Mouse (Mus musculus): ENCODE results near the gene Arhgef7. TPM values are rescaled to one million over a fixed set of nuclear protein-coding genes. Genes with fewer than 3 reads are reported as not detected.

Arhgef7 gene
- polyA plus RNA-seq, 1 experiment from 2014 or later, result 24.0 TPM

DNA sequence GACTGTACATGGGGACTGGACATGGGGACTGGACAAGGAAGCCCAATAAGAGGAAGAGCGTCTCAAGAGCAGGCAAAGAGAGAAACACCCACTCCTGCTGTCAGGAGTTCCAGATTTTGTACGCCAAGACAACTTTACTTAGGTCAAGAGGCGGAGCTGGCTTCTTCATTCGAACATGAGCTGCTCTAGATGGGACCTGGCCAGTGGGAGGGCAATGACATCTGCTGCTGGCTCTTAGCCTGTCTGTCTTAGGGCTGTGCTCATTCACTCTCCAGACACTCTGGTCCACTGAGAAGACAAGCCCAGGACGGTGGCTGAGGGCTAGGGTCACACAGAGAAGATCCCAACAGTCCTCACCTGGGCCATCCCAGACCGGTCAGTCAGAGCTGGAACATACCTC is 9.6 kb downstream of the Arhgef7 start:
- Histone ChIP-seq H3K27me3 (replicated peaks; ENCODE audit: control insufficient read depth, insufficient read depth, low read length) (no peaks in the 10 kb centered on the region), H3K27ac (ENCODE audit: low read length) (no peak overlapping the region), H3K9me3 (ENCODE audit: control insufficient read depth, low read length) (no peaks in the 10 kb centered on the region), H3K36me3 (ENCODE audit: control insufficient read depth, insufficient read depth, low read length) (no peaks in the 10 kb centered on the region), H3K4me1 (ENCODE audit: control insufficient read depth, insufficient read depth, low read length) (no peaks in the 10 kb centered on the region), H3K9ac (ENCODE audit: low read depth, low read length) (no peak overlapping the region), H3K4me3 (ENCODE audit: low read length) (no peak overlapping the region), H3K4me2 (ENCODE audit: low read depth, low read length) (no peak overlapping the region)
- no peak for ATAC-seq
- WGBS, result 80% methylated on average over 6 of the region's 6 CpGs

DNA sequence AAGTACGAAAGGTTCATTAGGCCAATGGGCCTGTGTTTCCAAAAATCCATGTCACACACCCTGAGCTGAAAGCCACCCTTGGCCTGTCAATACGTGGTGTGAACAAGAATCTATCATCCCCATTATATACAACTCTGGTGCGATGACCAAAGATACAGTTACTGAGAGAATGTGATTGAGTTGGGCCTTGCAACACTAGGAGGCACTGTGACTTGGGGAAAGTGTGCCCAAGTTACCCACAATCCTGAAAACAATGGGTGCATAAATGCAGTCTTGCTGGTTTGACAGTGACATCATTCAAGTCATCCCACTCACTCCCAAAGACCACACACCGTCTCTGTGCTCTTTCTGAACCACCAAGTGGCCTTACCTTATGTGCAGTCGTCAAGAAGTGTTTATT is 11.6 kb downstream of the Arhgef7 start:
- H3K4me1 ChIP-seq (ENCODE audit: control insufficient read depth, insufficient read depth, low read length), result no peaks in the 10 kb centered on the region
- no peak overlapping the region for H3K4me2 ChIP-seq (ENCODE audit: low read depth, low read length)
- H3K27me3 ChIP-seq (replicated peaks; ENCODE audit: control insufficient read depth, insufficient read depth, low read length), result no peaks in the 10 kb centered on the region
- H3K4me3 ChIP-seq (ENCODE audit: low read length), result no peak overlapping the region
- no peaks in the 10 kb centered on the region for H3K9me3 ChIP-seq (ENCODE audit: control insufficient read depth, low read length)
- ATAC-seq, result no peak
- H3K27ac ChIP-seq (ENCODE audit: low read length), result no peak overlapping the region
- H3K9ac ChIP-seq (ENCODE audit: low read depth, low read length), result no peak overlapping the region
- 75% methylated on average over 5 of the region's 5 CpGs for WGBS
- H3K36me3 ChIP-seq (ENCODE audit: control insufficient read depth, insufficient read depth, low read length), result no peaks in the 10 kb centered on the region

- 85% methylated on average over 2 of the region's 2 CpGs for WGBS
- Histone ChIP-seq H3K9ac (ENCODE audit: low read depth, low read length) (no peak overlapping the region), H3K36me3 (ENCODE audit: control insufficient read depth, insufficient read depth, low read length) (no peaks in the 10 kb centered on the region), H3K4me2 (ENCODE audit: low read depth, low read length) (no peak overlapping the region), H3K4me3 (ENCODE audit: low read length) (no peak overlapping the region), H3K9me3 (ENCODE audit: control insufficient read depth, low read length) (no peaks in the 10 kb centered on the region), H3K27ac (ENCODE audit: low read length) (no peak overlapping the region), H3K4me1 (ENCODE audit: control insufficient read depth, insufficient read depth, low read length) (no peaks in the 10 kb centered on the region), H3K27me3 (replicated peaks; ENCODE audit: control insufficient read depth, insufficient read depth, low read length) (no peaks in the 10 kb centered on the region)
- no peak for ATAC-seq
Measured at GRCm38 (mm10) chr8:11740857-11741256, 13.3 kb downstream of the Arhgef7 start.

GRCm38 (mm10) chr8:11743580-11743979 is 16.1 kb downstream of the Arhgef7 start:
- 49% methylated on average over 10 of the region's 10 CpGs for WGBS
- H3K4me2 ChIP-seq (ENCODE audit: low read depth, low read length), result no peak overlapping the region
- H3K9ac ChIP-seq (ENCODE audit: low read depth, low read length), result no peak overlapping the region
- ATAC-seq, result no peak
- no peak overlapping the region for H3K27ac ChIP-seq (ENCODE audit: low read length)
- no peaks in the 10 kb centered on the region for H3K36me3 ChIP-seq (ENCODE audit: control insufficient read depth, insufficient read depth, low read length)
- no peaks in the 10 kb centered on the region for H3K27me3 ChIP-seq (replicated peaks; ENCODE audit: control insufficient read depth, insufficient read depth, low read length)
- H3K4me1 ChIP-seq (ENCODE audit: control insufficient read depth, insufficient read depth, low read length), result peaks cover 2% of the 10 kb centered on the region; the same call in 1 of the 2 replicates
- H3K4me3 ChIP-seq (ENCODE audit: low read length), result no peak overlapping the region
- H3K9me3 ChIP-seq (ENCODE audit: control insufficient read depth, low read length), result no peaks in the 10 kb centered on the region

GRCm38 (mm10) chr8:11746850-11747600 is 19.5 kb downstream of the Arhgef7 start:
- no peak overlapping the region for H3K9ac ChIP-seq (ENCODE audit: low read depth, low read length)
- H3K27ac ChIP-seq (ENCODE audit: low read length), result no peak overlapping the region
- H3K4me2 ChIP-seq (ENCODE audit: low read depth, low read length), result no peak overlapping the region
- peaks cover 2% of the 10 kb centered on the region; the same call in 1 of the 2 replicates for H3K4me1 ChIP-seq (ENCODE audit: control insufficient read depth, insufficient read depth, low read length)
- H3K9me3 ChIP-seq (ENCODE audit: control insufficient read depth, low read length), result no peaks in the 10 kb centered on the region
- H3K36me3 ChIP-seq (ENCODE audit: control insufficient read depth, insufficient read depth, low read length), result no peaks in the 10 kb centered on the region
- peak; percentile 55 for ATAC-seq
- H3K27me3 ChIP-seq (replicated peaks; ENCODE audit: control insufficient read depth, insufficient read depth, low read length), result no peaks in the 10 kb centered on the region
- WGBS, result 66% methylated on average over 11 of the region's 11 CpGs
- no peak overlapping the region for H3K4me3 ChIP-seq (ENCODE audit: low read length)

DNA sequence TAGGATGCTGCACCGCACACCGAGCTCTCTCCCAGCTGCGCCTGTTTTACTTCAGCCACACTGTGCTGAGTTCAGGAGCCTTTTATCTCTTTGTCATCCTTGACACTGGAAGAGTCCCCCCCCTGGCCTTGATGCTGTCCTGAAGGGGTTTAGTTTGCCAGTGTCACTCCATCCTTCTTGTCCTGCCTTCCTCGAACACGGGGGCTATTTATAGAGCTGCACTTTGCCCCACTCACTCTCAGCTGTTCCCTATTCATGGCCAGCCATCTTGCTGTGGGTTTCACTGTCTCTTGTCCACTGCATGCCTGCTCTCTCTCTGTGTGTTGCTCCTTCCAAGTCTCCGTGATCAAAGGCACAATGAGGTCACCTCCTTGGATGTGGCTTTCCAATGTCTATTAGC is 22.0 kb downstream of the Arhgef7 start:
- no peaks in the 10 kb centered on the region for H3K36me3 ChIP-seq (ENCODE audit: control insufficient read depth, insufficient read depth, low read length)
- H3K9ac ChIP-seq (ENCODE audit: low read depth, low read length), result no peak overlapping the region
- no peaks in the 10 kb centered on the region for H3K9me3 ChIP-seq (ENCODE audit: control insufficient read depth, low read length)
- no peak for ATAC-seq
- no peak overlapping the region for H3K4me3 ChIP-seq (ENCODE audit: low read length)
- 48% methylated on average over 6 of the region's 6 CpGs for WGBS
- H3K27ac ChIP-seq (ENCODE audit: low read length), result no peak overlapping the region
- no peaks in the 10 kb centered on the region for H3K27me3 ChIP-seq (replicated peaks; ENCODE audit: control insufficient read depth, insufficient read depth, low read length)
- peaks cover 2% of the 10 kb centered on the region; the same call in 1 of the 2 replicates for H3K4me1 ChIP-seq (ENCODE audit: control insufficient read depth, insufficient read depth, low read length)
- H3K4me2 ChIP-seq (ENCODE audit: low read depth, low read length), result no peak overlapping the region

DNA sequence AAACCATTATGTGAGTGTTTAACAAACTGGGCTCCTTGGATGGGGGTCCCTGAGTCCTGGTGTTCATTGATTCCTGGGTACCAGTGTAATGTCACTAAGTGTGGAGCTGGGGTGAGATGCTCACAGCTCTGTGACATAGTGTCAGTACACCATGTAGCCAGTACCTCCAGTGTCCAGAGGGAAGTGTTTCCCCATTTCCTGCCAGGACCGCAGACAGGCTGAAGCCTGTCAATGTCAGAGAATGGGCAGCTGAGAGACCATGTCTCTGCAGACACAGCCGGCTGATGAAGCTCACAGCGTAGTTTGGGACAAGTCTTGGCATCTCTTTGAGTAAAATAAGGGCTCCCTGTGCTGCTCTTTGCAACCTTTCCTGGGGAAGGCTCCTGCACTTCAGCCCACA is 24.8 kb downstream of the Arhgef7 start:
- H3K9ac ChIP-seq (ENCODE audit: low read depth, low read length), result no peak overlapping the region
- no peak overlapping the region for H3K4me3 ChIP-seq (ENCODE audit: low read length)
- WGBS, result 81% methylated on average over 3 of the region's 3 CpGs
- no peak for ATAC-seq
- H3K9me3 ChIP-seq (ENCODE audit: control insufficient read depth, low read length), result no peaks in the 10 kb centered on the region
- no peak overlapping the region for H3K4me2 ChIP-seq (ENCODE audit: low read depth, low read length)
- H3K36me3 ChIP-seq (ENCODE audit: control insufficient read depth, insufficient read depth, low read length), result no peaks in the 10 kb centered on the region
- H3K27me3 ChIP-seq (replicated peaks; ENCODE audit: control insufficient read depth, insufficient read depth, low read length), result no peaks in the 10 kb centered on the region
- no peaks in the 10 kb centered on the region for H3K4me1 ChIP-seq (ENCODE audit: control insufficient read depth, insufficient read depth, low read length)
- no peak overlapping the region for H3K27ac ChIP-seq (ENCODE audit: low read length)

GRCm38 (mm10) chr8:11753155-11753941 is 25.8 kb downstream of the Arhgef7 start:
- no peaks in the 10 kb centered on the region for H3K27me3 ChIP-seq (replicated peaks; ENCODE audit: control insufficient read depth, insufficient read depth, low read length)
- 0 out of 2 replicates have a peak, but pooled peaks cover 3% of the 10 kb centered on the region for H3K4me1 ChIP-seq (ENCODE audit: control insufficient read depth, insufficient read depth, low read length)
- no peak overlapping the region for H3K9ac ChIP-seq (ENCODE audit: low read depth, low read length)
- ATAC-seq, result no peak
- H3K4me3 ChIP-seq (ENCODE audit: low read length), result no peak overlapping the region
- 71% methylated on average over 11 of the region's 11 CpGs for WGBS
- H3K9me3 ChIP-seq (ENCODE audit: control insufficient read depth, low read length), result no peaks in the 10 kb centered on the region
- H3K36me3 ChIP-seq (ENCODE audit: control insufficient read depth, insufficient read depth, low read length), result no peaks in the 10 kb centered on the region
- H3K27ac ChIP-seq (ENCODE audit: low read length), result no peak overlapping the region
- no peak overlapping the region for H3K4me2 ChIP-seq (ENCODE audit: low read depth, low read length)

DNA sequence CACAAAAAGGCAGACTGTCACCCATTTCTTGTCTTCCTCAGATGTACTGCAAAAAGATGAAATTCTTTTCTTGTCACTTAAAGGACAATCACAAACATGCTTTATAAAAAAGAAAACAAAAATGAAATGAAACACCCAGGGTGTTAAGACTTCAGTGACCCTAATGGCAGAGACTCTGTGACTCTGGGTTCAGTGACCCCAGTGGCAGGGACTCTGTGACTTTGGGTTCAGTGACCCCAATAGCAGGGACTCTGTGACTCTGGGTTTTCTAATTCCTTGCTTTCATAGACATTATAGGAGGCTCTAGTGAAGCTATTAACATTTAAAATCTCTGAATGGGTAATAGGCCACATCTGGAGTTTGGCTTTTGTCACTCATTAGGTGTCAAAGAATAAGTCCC is 27.2 kb downstream of the Arhgef7 start:
- peaks cover 11% of the 10 kb centered on the region for H3K4me1 ChIP-seq (ENCODE audit: control insufficient read depth, insufficient read depth, low read length)
- H3K36me3 ChIP-seq (ENCODE audit: control insufficient read depth, insufficient read depth, low read length), result no peaks in the 10 kb centered on the region
- no peak overlapping the region for H3K27ac ChIP-seq (ENCODE audit: low read length)

More for the DNA sequence above, 27.2 kb downstream of the Arhgef7 start:
- ATAC-seq, result no peak
- Histone ChIP-seq H3K4me2 (ENCODE audit: low read depth, low read length) (no peak overlapping the region), H3K9ac (ENCODE audit: low read depth, low read length) (no peak overlapping the region), H3K4me3 (ENCODE audit: low read length) (no peak overlapping the region), H3K9me3 (ENCODE audit: control insufficient read depth, low read length) (no peaks in the 10 kb centered on the region), H3K27me3 (replicated peaks; ENCODE audit: control insufficient read depth, insufficient read depth, low read length) (no peaks in the 10 kb centered on the region)
